In the genomic region with DNA sequence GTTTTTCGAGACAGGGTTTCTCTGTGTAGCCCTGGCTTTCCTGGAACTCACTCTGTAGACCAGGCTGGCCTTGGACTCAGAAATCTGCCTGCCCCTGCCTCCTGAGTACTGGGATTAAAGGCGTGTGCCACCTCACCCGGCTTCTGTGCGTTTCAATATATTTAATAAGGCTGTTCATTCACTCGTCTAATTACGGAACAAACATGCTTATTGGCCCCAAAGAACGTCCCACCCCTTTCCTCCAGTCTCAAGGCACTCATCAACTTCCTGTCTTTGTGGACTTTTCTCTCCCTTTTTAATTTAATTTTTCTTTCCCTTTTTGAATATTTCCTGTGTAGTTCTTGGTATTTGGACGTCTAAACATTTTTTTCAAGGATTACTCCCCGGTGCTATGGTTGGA, we compare ENCODE assay signal across 8 mouse cellular contexts. TPM values are rescaled to one million over a fixed set of nuclear protein-coding genes. Genes with fewer than 3 reads are reported as not detected.
DNase-seq lines count a peak whose midpoint lies in the region; ATAC-seq and TF ChIP-seq lines count a peak whose summit lies in the region.

No protein-coding gene starts in this region.

- peak overlapping the region; percentile 85 for H3K4me3 ChIP-seq in hindbrain, postnatal 0 days (ENCODE audit: low read length)
- peak overlapping the region; percentile 87 for H3K4me3 ChIP-seq in lung, embryonic 14.5 days (ENCODE audit: low read depth, low read length)

- H3K4me2 ChIP-seq in hindbrain, postnatal 0 days (ENCODE audit: low read depth, low read length) = peak overlapping the region; percentile 90
- peak overlapping the region; percentile 90 for H3K4me2 ChIP-seq in lung, embryonic 14.5 days

- no peaks in the 10 kb centered on the region for H3K27me3 ChIP-seq in hindbrain, postnatal 0 days (ENCODE audit: insufficient read depth, low read length)
- H3K27me3 ChIP-seq in lung, embryonic 14.5 days (ENCODE audit: insufficient read depth, low read length) = no peaks in the 10 kb centered on the region

- ATAC-seq in hindbrain, postnatal 0 days = no peak
- ATAC-seq in lung, embryonic 14.5 days (ENCODE audit: insufficient read depth) = no peak

- TF ChIP-seq CTCF in hindbrain, postnatal 0 days (IDR thresholded peaks at IDR 0.05; ENCODE audit: low read depth) = no peak
- no peak for TF ChIP-seq CTCF in lung, embryonic 14.5 days (IDR thresholded peaks at IDR 0.05; ENCODE audit: low read depth)

- peak; percentile 42 for DNase-seq in heart, adult 8-10 months (ENCODE audit: low spot score)
- no peak for DNase-seq in heart, postnatal 25 days (ENCODE audit: low spot score)
- DNase-seq in c-Kit-positive CD71-positive TER-119-positive erythroid progenitor cells, embryonic 14.5 days (ENCODE audit: low spot score) = peak; percentile 57
- no peak for DNase-seq in hindbrain, postnatal 0 days (ENCODE audit: low spot score)
- no peak for DNase-seq in lung, embryonic 14.5 days
- DNase-seq in thymus, postnatal 25 days = peak; percentile 42
- no peak for DNase-seq in yolk sac, embryonic 10.5 days (ENCODE audit: low spot score)
- no peak for DNase-seq in embryo, embryonic 11 days

- intact Hi-C loops in heart, postnatal 25 days (cut with DNase I) = no loop called here

- H3K27ac ChIP-seq in hindbrain, postnatal 0 days = peak overlapping the region; percentile 99; the same call in 1 of the 2 replicates
- H3K27ac ChIP-seq in lung, embryonic 14.5 days (ENCODE audit: low read depth) = no peak overlapping the region

- no peaks in the 10 kb centered on the region for H3K9me3 ChIP-seq in hindbrain, postnatal 0 days (ENCODE audit: low read length)
- H3K9me3 ChIP-seq in lung, embryonic 14.5 days (ENCODE audit: low read depth, low read length) = no peaks in the 10 kb centered on the region

- H3K36me3 ChIP-seq in hindbrain, postnatal 0 days (ENCODE audit: insufficient read depth, low read length) = no peaks in the 10 kb centered on the region
- H3K36me3 ChIP-seq in lung, embryonic 14.5 days (ENCODE audit: insufficient read depth) = no peaks in the 10 kb centered on the region

- peaks cover 26% of the 10 kb centered on the region for H3K4me1 ChIP-seq in hindbrain, postnatal 0 days (ENCODE audit: insufficient read depth, low read length)
- peaks cover 15% of the 10 kb centered on the region; the same call in 1 of the 2 replicates for H3K4me1 ChIP-seq in lung, embryonic 14.5 days (ENCODE audit: insufficient read depth)

- H3K9ac ChIP-seq in hindbrain, postnatal 0 days (replicated peaks; ENCODE audit: low read length) = peak overlapping the region; percentile 24; the same call in 1 of the 2 replicates
- peak overlapping the region; percentile 27; the same call in 1 of the 2 replicates for H3K9ac ChIP-seq in lung, embryonic 14.5 days

- 39% methylated on average over 9 of the region's 9 CpGs for WGBS in hindbrain, postnatal 0 days
- 29% methylated on average over 9 of the region's 9 CpGs for WGBS in lung, embryonic 14.5 days

RNA-seq across cellular contexts. Expression of a gene that starts 1.2 kb away (rescaled TPM):
- 10 to 100 TPM; 27.8 to 43.0 (median 34.9) TPM for total RNA-seq in heart, adult 8-10 months (2022)
- 10 to 100 TPM; 41.2 to 50.6 TPM for total RNA-seq in heart, postnatal 25 days (2021)
- 87.9 and 99.2 TPM in 2 replicates for total RNA-seq in hindbrain, postnatal 0 days (2014; rRNA removed)
- polyA plus RNA-seq in hindbrain, postnatal 0 days (2015; fragmentation: Nextera tagmentation; extraction: Ambion mirVana) = 14.9 and 16.0 TPM in 2 replicates
- polyA plus RNA-seq in lung, embryonic 14.5 days (2014; fragmentation: Nextera tagmentation; extraction: Ambion mirVana) = 27.6 and 34.0 TPM in 2 replicates

RNA-seq across cellular contexts. Expression of a gene that starts 14.4 kb away (rescaled TPM):
- under 1 TPM in 3 of 4 experiments, not detected in 1; 0.23 to 0.50 (median 0.25) TPM for total RNA-seq in heart, adult 8-10 months (2022)
- not detected for total RNA-seq in heart, postnatal 25 days (2021)
- 2.7 and 4.0 TPM in 2 replicates for total RNA-seq in hindbrain, postnatal 0 days (2014; rRNA removed)
- 10.6 and 14.7 TPM in 2 replicates for polyA plus RNA-seq in hindbrain, postnatal 0 days (2015; fragmentation: Nextera tagmentation; extraction: Ambion mirVana)
- polyA plus RNA-seq in lung, embryonic 14.5 days (2014; fragmentation: Nextera tagmentation; extraction: Ambion mirVana) = 2.8 and 3.1 TPM in 2 replicates

RNA-seq across cellular contexts. Expression of a gene that starts 20.7 kb away (rescaled TPM):
- 10 to 100 TPM; 37.0 to 50.9 (median 42.7) TPM for total RNA-seq in heart, adult 8-10 months (2022)
- 10 to 100 TPM; 43.6 to 54.1 TPM for total RNA-seq in heart, postnatal 25 days (2021)
- total RNA-seq in hindbrain, postnatal 0 days (2014; rRNA removed) = 159 and 165 TPM in 2 replicates
- 64.0 and 66.1 TPM in 2 replicates for polyA plus RNA-seq in hindbrain, postnatal 0 days (2015; fragmentation: Nextera tagmentation; extraction: Ambion mirVana)
- polyA plus RNA-seq in lung, embryonic 14.5 days (2014; fragmentation: Nextera tagmentation; extraction: Ambion mirVana) = 103 and 106 TPM in 2 replicates

Comparison
In these comparisons a context has a peak if more than half of its experiments do, and no peak if none do; other contexts are left out.
1. DNase-seq: peak in heart, adult 8-10 months (single experiment), c-Kit-positive CD71-positive TER-119-positive erythroid progenitor cells, embryonic 14.5 days (single experiment) and thymus, postnatal 25 days (single experiment); none in heart, postnatal 25 days (single experiment), hindbrain, postnatal 0 days (single experiment), lung, embryonic 14.5 days (single experiment), yolk sac, embryonic 10.5 days (single experiment) and embryo, embryonic 11 days (single experiment).